Mouse (Mus musculus) C2C12 (cell line): ENCODE data around the gene Slc4a7.

Experiments used
- CEBPB ChIP-seq: IDR thresholded peaks from one replicate; pipeline ENCODE4 v1.6.1; 2011; ENCODE audit warnings: low read depth, mild to moderate bottlenecking, control low read depth, moderate library complexity
- CTCF ChIP-seq: IDR thresholded peaks from one replicate; pipeline ENCODE4 v1.5.1; 2011; ENCODE audit not compliant: control insufficient read depth, insufficient read depth, insufficient read length
- FOSL1 ChIP-seq: IDR thresholded peaks from one replicate; pipeline ENCODE4 v1.8.0; 2011; ENCODE audit warnings: mild to moderate bottlenecking, low read length; ENCODE audit not compliant: poor library complexity, insufficient read depth, severe bottlenecking
- MYOD1 ChIP-seq: IDR thresholded peaks from one replicate; pipeline ENCODE4 v1.6.1; 2011; ENCODE audit warnings: low read depth; ENCODE audit not compliant: control insufficient read depth, insufficient read length
- USF1 ChIP-seq: IDR thresholded peaks from one replicate; pipeline ENCODE4 v1.6.1; 2011; ENCODE audit warnings: low read depth, mild to moderate bottlenecking, control low read depth, moderate library complexity

DNA sequence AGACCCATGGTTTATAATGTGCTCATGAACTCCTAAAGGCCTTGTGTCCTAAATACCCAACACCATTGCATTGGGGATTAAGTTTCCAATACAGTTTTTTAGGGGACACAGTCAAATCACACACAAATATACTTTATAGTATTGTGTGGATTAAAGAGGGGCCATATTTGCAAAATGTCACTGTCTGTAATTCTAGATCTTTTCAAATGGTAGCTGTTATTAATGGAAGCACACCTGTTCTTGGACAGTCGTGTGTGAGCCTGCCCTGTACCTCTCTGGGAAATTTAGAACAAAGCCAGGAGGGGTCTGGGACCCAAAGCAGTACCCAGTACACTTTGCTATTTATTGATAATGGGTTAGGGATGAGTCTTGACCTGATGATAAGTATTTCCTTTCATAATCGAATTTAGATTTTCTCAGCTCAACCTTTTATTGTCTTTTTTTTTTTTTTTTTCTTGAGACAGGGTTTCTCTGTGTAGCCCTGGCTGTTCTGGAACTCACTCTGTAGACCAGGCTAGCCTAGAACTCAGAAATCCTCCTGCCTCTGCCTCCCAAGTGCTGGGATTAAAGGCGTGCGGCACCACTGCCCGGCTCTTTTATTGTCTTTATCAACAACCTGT is at the start of gene Slc4a7:
- TF ChIP-seq CTCF = no peak
- no peak for TF ChIP-seq USF1
- TF ChIP-seq MYOD1 = no peak
- no peak for TF ChIP-seq FOSL1
- no peak for TF ChIP-seq CEBPB
